Mouse (Mus musculus): ENCODE data around the gene Gm12216. TPM values are rescaled to one million over a fixed set of nuclear protein-coding genes. Genes with fewer than 3 reads are reported as not detected.

The Gm12216 gene
- total and polyA plus RNA-seq, 2 experiments from 2014 or later, result 0.77 TPM; not detected in 1

GRCm38 (mm10) chr11:53781964-53782363 lies 77.1 kb downstream of the Gm12216 start:
- Histone ChIP-seq H3K4me3 (ENCODE audit: low read depth, low read length) (no peak overlapping the region), H3K4me2 (ENCODE audit: low read depth) (no peak overlapping the region), H3K9me3 (ENCODE audit: low read length) (no peaks in the 10 kb centered on the region), H3K36me3 (ENCODE audit: insufficient read depth) (no peaks in the 10 kb centered on the region), H3K4me1 (ENCODE audit: insufficient read depth) (no peaks in the 10 kb centered on the region), H3K27me3 (ENCODE audit: insufficient read depth, low read length) (no peaks in the 10 kb centered on the region), H3K9ac (no peak overlapping the region), H3K27ac (ENCODE audit: low read depth, low read length) (no peak overlapping the region)
- no peak for TF ChIP-seq CTCF (IDR thresholded peaks at IDR 0.05; ENCODE audit: low read depth)
- ATAC-seq (no peak), DNase-seq (no peak)
- WGBS, result 93% methylated on average over 7 of the region's 7 CpGs

GRCm38 (mm10) chr11:53781201-53781775 lies 77.8 kb downstream of the Gm12216 start:
- TF ChIP-seq CTCF (IDR thresholded peaks at IDR 0.05; ENCODE audit: low read depth), result no peak
- no peak overlapping the region for H3K9ac ChIP-seq
- H3K27ac ChIP-seq (ENCODE audit: low read depth, low read length), result no peak overlapping the region
- H3K27me3 ChIP-seq (ENCODE audit: insufficient read depth, low read length), result no peaks in the 10 kb centered on the region
- H3K4me2 ChIP-seq (ENCODE audit: low read depth), result no peak overlapping the region
- H3K4me1 ChIP-seq (ENCODE audit: insufficient read depth), result no peaks in the 10 kb centered on the region
- no peaks in the 10 kb centered on the region for H3K36me3 ChIP-seq (ENCODE audit: insufficient read depth)
- no peak overlapping the region for H3K4me3 ChIP-seq (ENCODE audit: low read depth, low read length)
- 89% methylated on average over 4 of the region's 4 CpGs for WGBS
- H3K9me3 ChIP-seq (ENCODE audit: low read length), result no peaks in the 10 kb centered on the region
- ATAC-seq (no peak), DNase-seq (no peak)

GRCm38 (mm10) chr11:53780262-53780661 lies 78.8 kb downstream of the Gm12216 start:
- no peak overlapping the region for H3K27ac ChIP-seq (ENCODE audit: low read depth, low read length)
- DNase-seq (no peak), ATAC-seq (no peak)
- no peaks in the 10 kb centered on the region for H3K4me1 ChIP-seq (ENCODE audit: insufficient read depth)
- H3K4me2 ChIP-seq (ENCODE audit: low read depth), result no peak overlapping the region
- H3K36me3 ChIP-seq (ENCODE audit: insufficient read depth), result no peaks in the 10 kb centered on the region
- no peak overlapping the region for H3K4me3 ChIP-seq (ENCODE audit: low read depth, low read length)
- no peaks in the 10 kb centered on the region for H3K9me3 ChIP-seq (ENCODE audit: low read length)
- H3K9ac ChIP-seq, result no peak overlapping the region
- no peaks in the 10 kb centered on the region for H3K27me3 ChIP-seq (ENCODE audit: insufficient read depth, low read length)
- 64% methylated on average over 3 of the region's 3 CpGs for WGBS
- no peak for TF ChIP-seq CTCF (IDR thresholded peaks at IDR 0.05; ENCODE audit: low read depth)

- H3K4me3 ChIP-seq (ENCODE audit: low read depth, low read length), result no peak overlapping the region
- 91% methylated on average over 2 of the region's 2 CpGs for WGBS
- H3K9me3 ChIP-seq (ENCODE audit: low read length), result no peaks in the 10 kb centered on the region
- H3K36me3 ChIP-seq (ENCODE audit: insufficient read depth), result no peaks in the 10 kb centered on the region
- no peak for DNase-seq
- no peak overlapping the region for H3K4me2 ChIP-seq (ENCODE audit: low read depth)
- H3K27ac ChIP-seq (ENCODE audit: low read depth, low read length), result no peak overlapping the region
- no peak overlapping the region for H3K9ac ChIP-seq
- no peaks in the 10 kb centered on the region for H3K27me3 ChIP-seq (ENCODE audit: insufficient read depth, low read length)
- H3K4me1 ChIP-seq (ENCODE audit: insufficient read depth), result no peaks in the 10 kb centered on the region
- no peak for ATAC-seq
- no peak for TF ChIP-seq CTCF (IDR thresholded peaks at IDR 0.05; ENCODE audit: low read depth)
Measured at GRCm38 (mm10) chr11:53779808-53780207, 79.2 kb downstream of the Gm12216 start.

GRCm38 (mm10) chr11:53778455-53778854 lies 80.6 kb downstream of the Gm12216 start:
- H3K4me3 ChIP-seq (ENCODE audit: low read depth, low read length), result no peak overlapping the region
- 87% methylated on average over 5 of the region's 5 CpGs for WGBS
- no peaks in the 10 kb centered on the region for H3K4me1 ChIP-seq (ENCODE audit: insufficient read depth)
- H3K4me2 ChIP-seq (ENCODE audit: low read depth), result no peak overlapping the region
- no peaks in the 10 kb centered on the region for H3K9me3 ChIP-seq (ENCODE audit: low read length)
- H3K9ac ChIP-seq, result no peak overlapping the region
- DNase-seq, result no peak
- H3K36me3 ChIP-seq (ENCODE audit: insufficient read depth), result no peaks in the 10 kb centered on the region
- H3K27me3 ChIP-seq (ENCODE audit: insufficient read depth, low read length), result no peaks in the 10 kb centered on the region
- no peak for ATAC-seq
- TF ChIP-seq CTCF (IDR thresholded peaks at IDR 0.05; ENCODE audit: low read depth), result no peak
- H3K27ac ChIP-seq (ENCODE audit: low read depth, low read length), result no peak overlapping the region

- 83% methylated on average over 5 of the region's 5 CpGs for WGBS
- ATAC-seq, result no peak
- TF ChIP-seq CTCF (IDR thresholded peaks at IDR 0.05; ENCODE audit: low read depth), result no peak
Measured at GRCm38 (mm10) chr11:53777736-53778135, 81.3 kb downstream of the Gm12216 start.

GRCm38 (mm10) chr11:53774659-53775255 lies 84.3 kb downstream of the Gm12216 start:
- Histone ChIP-seq H3K4me1 (ENCODE audit: insufficient read depth) (no peaks in the 10 kb centered on the region), H3K27me3 (ENCODE audit: insufficient read depth, low read length) (no peaks in the 10 kb centered on the region), H3K36me3 (ENCODE audit: insufficient read depth) (no peaks in the 10 kb centered on the region), H3K9ac (no peak overlapping the region), H3K4me2 (ENCODE audit: low read depth) (no peak overlapping the region), H3K9me3 (ENCODE audit: low read length) (no peaks in the 10 kb centered on the region), H3K27ac (ENCODE audit: low read depth, low read length) (no peak overlapping the region), H3K4me3 (ENCODE audit: low read depth, low read length) (no peak overlapping the region)
- ATAC-seq (no peak), DNase-seq (no peak)
- TF ChIP-seq CTCF (IDR thresholded peaks at IDR 0.05; ENCODE audit: low read depth), result no peak
- WGBS, result 90% methylated on average over 13 of the region's 13 CpGs

More at GRCm38 (mm10) chr11:53777736-53778135, 81.3 kb downstream of the Gm12216 start:
- Histone ChIP-seq H3K27me3 (ENCODE audit: insufficient read depth, low read length) (no peaks in the 10 kb centered on the region), H3K4me3 (ENCODE audit: low read depth, low read length) (no peak overlapping the region), H3K4me1 (ENCODE audit: insufficient read depth) (no peaks in the 10 kb centered on the region), H3K4me2 (ENCODE audit: low read depth) (no peak overlapping the region), H3K36me3 (ENCODE audit: insufficient read depth) (no peaks in the 10 kb centered on the region), H3K27ac (ENCODE audit: low read depth, low read length) (no peak overlapping the region), H3K9ac (no peak overlapping the region), H3K9me3 (ENCODE audit: low read length) (no peaks in the 10 kb centered on the region)
- no peak for DNase-seq

All from forebrain, postnatal 0 days (tissue).